Mouse (Mus musculus) neural tube, embryonic 14.5 days (tissue): ENCODE measurements at regions not wholly inside any gene's neighbourhood (a gene's known extent, or its start where the extent isn't known, plus 50 kb on each side); places are given as distances from the start of the nearest gene placed in this dataset.

Experiments
- ATAC-seq: fragments of 200-750 bp; cut with Nextera tagmentation; 2 replicates; pipeline ENCODE4 v1.8.0; 2017; ENCODE audit warnings: low read depth, mild to moderate bottlenecking, moderate TSS enrichment, moderate library complexity
- H3K27ac ChIP-seq: fragments of 300-500 bp; sonication (generic); 2 replicates; pipeline ENCODE4 v1.5.1; 2014; ENCODE audit warnings: low read depth, mild to moderate bottlenecking, control low read depth, low read length, moderate library complexity, mixed read lengths
- H3K27me3 ChIP-seq: fragments of 300-500 bp; sonication (generic); 2 replicates; pipeline ENCODE4 v1.6.1; 2014; ENCODE audit warnings: low read length; ENCODE audit not compliant: control insufficient read depth, insufficient read depth
- H3K36me3 ChIP-seq: fragments of 300-500 bp; sonication (generic); 2 replicates; pipeline ENCODE4 v1.6.1; 2014; ENCODE audit warnings: low read length, mixed read lengths; ENCODE audit not compliant: control insufficient read depth, insufficient read depth
- H3K4me1 ChIP-seq: fragments of 300-500 bp; sonication (generic); 2 replicates; pipeline ENCODE4 v1.6.1; 2014; ENCODE audit warnings: low read length; ENCODE audit not compliant: control insufficient read depth, insufficient read depth
- H3K4me2 ChIP-seq: fragments of 300-500 bp; sonication (generic); 2 replicates; pipeline ENCODE4 v1.6.1; 2014; ENCODE audit warnings: mild to moderate bottlenecking, low read depth, low read length, control low read depth
- H3K4me3 ChIP-seq: fragments of 300-500 bp; sonication (generic); 2 replicates; pipeline ENCODE4 v1.5.1; 2014; ENCODE audit warnings: low read depth, low read length, control low read depth, mixed read lengths
- H3K9ac ChIP-seq: fragments of 300-500 bp; sonication (generic); replicated peaks from 2 replicates; pipeline ENCODE4 v1.6.1; 2014; ENCODE audit warnings: low read depth, mild to moderate bottlenecking, control low read depth, low read length, mixed read lengths
- H3K9me3 ChIP-seq: fragments of 300-500 bp; sonication (generic); 2 replicates; pipeline ENCODE4 v1.6.1; 2016; ENCODE audit warnings: low read length; ENCODE audit not compliant: control insufficient read depth
- WGBS: fragments of 180-500 bp; shearing (Covaris S2); extraction: QIAGEN DNeasy Blood & Tissue Kit; methylation state at CpG from one replicate; pipeline ENCODE4 v1.1.7; 2014; 5-methylcytosine and 5-hydroxymethylcytosine counted together

DNA sequence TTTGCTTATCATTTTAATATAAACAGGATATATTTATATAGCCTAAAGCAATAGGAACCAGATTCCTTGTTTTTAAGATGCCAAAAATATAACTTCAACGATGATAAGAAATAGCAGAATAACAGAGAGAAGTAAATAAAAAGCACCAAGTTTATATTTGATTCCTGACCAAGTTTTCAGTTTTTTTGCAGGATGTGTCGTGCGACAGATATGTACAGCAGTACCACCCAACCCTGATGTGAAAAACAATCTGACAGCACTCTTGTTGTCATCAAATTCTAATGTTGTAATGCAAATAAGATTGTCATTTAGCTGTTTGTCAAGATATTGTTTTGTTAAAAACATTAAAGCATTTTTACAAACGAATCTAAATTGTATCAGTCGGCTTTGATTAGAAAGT lies 309.9 kb downstream of the Hsfy2 start:
- Histone ChIP-seq H3K4me3 (no peak overlapping the region), H3K9me3 (no peaks in the 10 kb centered on the region), H3K9ac (no peak overlapping the region), H3K36me3 (no peaks in the 10 kb centered on the region), H3K27ac (no peak overlapping the region), H3K4me1 (no peaks in the 10 kb centered on the region), H3K4me2 (no peak overlapping the region), H3K27me3 (no peaks in the 10 kb centered on the region)
- ATAC-seq: no peak
- WGBS: 89% methylated on average over 5 of the region's 5 CpGs

DNA sequence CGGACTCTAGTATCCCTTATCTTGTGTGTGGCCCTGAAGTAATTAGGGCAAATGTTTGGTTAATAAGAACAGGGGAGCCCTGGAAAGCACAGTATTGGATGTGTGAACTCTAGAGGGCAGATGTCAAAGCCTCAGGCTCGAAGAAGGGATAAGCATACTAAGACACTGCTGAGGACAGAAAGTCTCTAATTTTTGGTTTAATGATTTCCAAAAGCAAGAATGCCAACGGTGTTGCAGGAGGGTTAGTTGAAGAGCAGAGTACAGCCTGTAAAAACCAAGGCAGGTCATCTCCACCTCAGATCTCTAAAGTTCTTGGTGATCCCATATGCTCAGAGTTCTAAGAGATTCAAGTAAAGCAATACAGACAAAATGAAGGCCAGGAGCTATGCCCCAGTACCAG lies 328.6 kb downstream of the Hsfy2 start:
- ATAC-seq: no peak
- 88% methylated on average over 3 of the region's 3 CpGs for WGBS
- no peak overlapping the region for H3K27ac ChIP-seq
- no peaks in the 10 kb centered on the region for H3K27me3 ChIP-seq
- no peaks in the 10 kb centered on the region for H3K9me3 ChIP-seq
- H3K4me1 ChIP-seq: 0 out of 2 replicates have a peak, but pooled peaks cover 2% of the 10 kb centered on the region
- H3K36me3 ChIP-seq: no peaks in the 10 kb centered on the region
- no peak overlapping the region for H3K4me2 ChIP-seq
- H3K4me3 ChIP-seq: no peak overlapping the region
- no peak overlapping the region for H3K9ac ChIP-seq

GRCm38 (mm10) chr1:56294391-56294790 lies 342.8 kb downstream of the Hsfy2 start:
- H3K36me3 ChIP-seq: no peaks in the 10 kb centered on the region
- no peak overlapping the region for H3K27ac ChIP-seq
- no peaks in the 10 kb centered on the region for H3K9me3 ChIP-seq
- H3K9ac ChIP-seq: no peak overlapping the region
- no peak for ATAC-seq
- WGBS: 78% methylated on average over 2 of the region's 2 CpGs
- H3K4me3 ChIP-seq: no peak overlapping the region
- no peak overlapping the region for H3K4me2 ChIP-seq
- H3K4me1 ChIP-seq: 0 out of 2 replicates have a peak, but pooled peaks cover 3% of the 10 kb centered on the region
- H3K27me3 ChIP-seq: no peaks in the 10 kb centered on the region

DNA sequence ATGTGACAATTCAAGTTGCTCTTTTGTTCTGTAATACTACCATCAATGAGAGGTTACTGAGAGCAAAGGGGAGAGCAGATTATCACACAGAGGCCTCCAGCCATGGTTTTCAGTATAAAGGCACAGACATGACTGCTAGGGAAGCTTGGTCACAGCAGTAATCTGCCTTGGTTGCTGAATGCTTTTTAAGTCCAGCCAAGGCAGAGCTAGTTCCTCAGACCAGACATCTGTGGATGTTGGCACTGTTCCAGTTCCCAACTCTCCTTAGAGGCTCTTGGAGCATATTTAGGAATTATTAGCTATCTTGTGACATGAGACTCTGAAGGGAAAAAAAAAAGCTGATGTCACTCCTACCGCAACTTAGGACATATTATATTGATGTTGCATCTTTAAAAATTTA lies 347.5 kb downstream of the Hsfy2 start:
- Histone ChIP-seq H3K9ac (no peak overlapping the region), H3K36me3 (no peaks in the 10 kb centered on the region), H3K27me3 (no peaks in the 10 kb centered on the region), H3K4me1 (0 out of 2 replicates have a peak, but pooled peaks cover 3% of the 10 kb centered on the region), H3K27ac (no peak overlapping the region), H3K4me3 (no peak overlapping the region), H3K4me2 (no peak overlapping the region), H3K9me3 (no peaks in the 10 kb centered on the region)
- ATAC-seq: no peak
- 74% methylated on average over 1 of the region's 1 CpGs for WGBS

- H3K9ac ChIP-seq: no peak overlapping the region
- WGBS: 68% methylated on average over 12 of the region's 12 CpGs
- ATAC-seq: no peak
- H3K36me3 ChIP-seq: no peaks in the 10 kb centered on the region
- H3K4me1 ChIP-seq: 0 out of 2 replicates have a peak, but pooled peaks cover 3% of the 10 kb centered on the region
- no peak overlapping the region for H3K4me3 ChIP-seq
- H3K4me2 ChIP-seq: no peak overlapping the region
- H3K27ac ChIP-seq: no peak overlapping the region
- no peaks in the 10 kb centered on the region for H3K9me3 ChIP-seq
- no peaks in the 10 kb centered on the region for H3K27me3 ChIP-seq
Measured at GRCm38 (mm10) chr1:56286386-56287045, 350.7 kb downstream of the Hsfy2 start.

DNA sequence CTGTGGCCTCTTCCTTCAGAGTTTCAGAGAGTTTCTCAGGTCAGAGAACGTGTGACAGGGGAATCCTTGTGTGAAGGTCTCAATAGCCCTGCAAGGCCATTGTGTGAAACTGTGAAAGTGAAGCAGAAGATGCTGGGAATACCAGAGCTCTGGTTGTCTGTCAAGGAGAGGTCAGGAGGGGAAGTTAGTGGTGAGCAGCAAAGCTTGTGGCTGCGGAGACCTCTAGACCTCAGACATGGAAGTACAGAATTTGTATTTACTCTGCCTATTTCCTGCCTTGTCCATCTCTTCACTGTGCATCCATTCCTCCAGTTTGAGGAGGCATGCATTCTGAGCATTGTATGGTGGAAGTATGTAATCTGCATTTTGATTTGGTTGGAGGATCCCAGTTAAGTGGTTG lies 375.5 kb downstream of the Hsfy2 start:
- no peak for ATAC-seq
- Histone ChIP-seq H3K4me2 (no peak overlapping the region), H3K9me3 (no peaks in the 10 kb centered on the region), H3K27me3 (no peaks in the 10 kb centered on the region), H3K36me3 (no peaks in the 10 kb centered on the region), H3K27ac (no peak overlapping the region), H3K9ac (no peak overlapping the region), H3K4me3 (no peak overlapping the region), H3K4me1 (no peaks in the 10 kb centered on the region)
- 82% methylated on average over 2 of the region's 2 CpGs for WGBS

DNA sequence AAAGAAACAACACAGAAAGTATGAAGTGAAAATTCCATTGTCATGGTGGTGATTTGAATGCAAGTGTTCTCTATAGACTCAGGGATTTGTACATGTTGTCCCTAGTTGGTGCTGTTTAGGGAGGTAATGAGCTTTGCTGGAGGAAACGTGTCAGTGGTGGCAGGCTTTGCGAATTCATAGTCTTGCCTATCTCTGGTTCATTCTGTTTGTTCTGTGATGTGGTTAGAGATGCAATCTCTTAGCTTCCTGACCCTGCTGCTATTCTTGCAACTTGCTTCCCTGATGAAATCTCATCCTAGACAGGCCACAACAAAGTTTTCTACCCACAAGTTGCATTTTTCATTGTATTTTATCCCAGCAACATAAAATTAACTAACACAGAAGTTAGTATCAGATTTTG lies 376.5 kb downstream of the Hsfy2 start:
- WGBS: 83% methylated on average over 2 of the region's 2 CpGs

GRCm38 (mm10) chr1:56256839-56257490 lies 380.3 kb downstream of the Hsfy2 start:
- H3K36me3 ChIP-seq: no peaks in the 10 kb centered on the region
- no peaks in the 10 kb centered on the region for H3K27me3 ChIP-seq
- no peaks in the 10 kb centered on the region for H3K9me3 ChIP-seq
- no peak overlapping the region for H3K9ac ChIP-seq
- H3K4me2 ChIP-seq: no peak overlapping the region
- H3K4me3 ChIP-seq: no peak overlapping the region
- WGBS: 93% methylated on average over 5 of the region's 5 CpGs
- H3K4me1 ChIP-seq: no peaks in the 10 kb centered on the region
- no peak overlapping the region for H3K27ac ChIP-seq
- ATAC-seq: no peak

More for the DNA sequence above, 376.5 kb downstream of the Hsfy2 start:
- no peak overlapping the region for H3K4me3 ChIP-seq
- no peaks in the 10 kb centered on the region for H3K4me1 ChIP-seq
- H3K9me3 ChIP-seq: no peaks in the 10 kb centered on the region
- H3K27ac ChIP-seq: no peak overlapping the region
- H3K36me3 ChIP-seq: no peaks in the 10 kb centered on the region
- no peak overlapping the region for H3K9ac ChIP-seq
- H3K27me3 ChIP-seq: no peaks in the 10 kb centered on the region
- no peak for ATAC-seq
- H3K4me2 ChIP-seq: no peak overlapping the region

DNA sequence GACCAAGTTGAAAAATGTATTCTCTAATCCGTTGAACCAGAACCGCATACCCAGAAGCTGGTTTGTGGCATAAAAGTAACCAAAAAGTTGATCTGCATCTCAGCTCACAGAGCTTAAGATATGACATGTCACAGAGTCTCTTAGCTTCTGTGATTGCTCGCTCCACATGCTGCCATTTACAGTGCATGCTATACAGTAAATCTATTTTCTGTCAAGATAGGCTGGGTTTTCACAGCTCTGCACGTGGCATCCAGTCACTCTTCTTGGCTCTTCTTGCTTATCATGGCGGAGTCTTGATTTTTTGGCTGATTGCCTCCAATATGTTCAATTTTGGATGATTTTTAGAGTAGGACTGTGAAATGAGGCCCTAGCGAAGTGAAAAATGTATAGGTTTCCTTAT lies 397.5 kb downstream of the Hsfy2 start:
- no peak overlapping the region for H3K27ac ChIP-seq
- no peak overlapping the region for H3K4me3 ChIP-seq
- H3K4me2 ChIP-seq: no peak overlapping the region
- no peaks in the 10 kb centered on the region for H3K9me3 ChIP-seq
- no peak overlapping the region for H3K9ac ChIP-seq
- H3K27me3 ChIP-seq: no peaks in the 10 kb centered on the region
- no peak for ATAC-seq
- H3K4me1 ChIP-seq: no peaks in the 10 kb centered on the region
- 82% methylated on average over 6 of the region's 6 CpGs for WGBS
- H3K36me3 ChIP-seq: no peaks in the 10 kb centered on the region
